Mouse (Mus musculus): Measurements from ENCODE around the gene Casc1. TPM values are rescaled to one million over a fixed set of nuclear protein-coding genes. Genes with fewer than 3 reads are reported as not detected.

The Casc1 gene
- total and polyA plus RNA-seq, 3 experiments, result 0.15 to 0.22 TPM; not detected in 1

- H3K79me2 ChIP-seq (ENCODE audit: control insufficient read depth, insufficient read depth, low read length, poor library complexity), result no peaks in the 10 kb centered on the region
- TF ChIP-seq ELF1 (IDR thresholded peaks at IDR 0.05; ENCODE audit: low read depth, low read length) (no peak), ZNF384 (IDR thresholded peaks at IDR 0.05; ENCODE audit: low read depth, low read length) (no peak), TBP (IDR thresholded peaks at IDR 0.05; ENCODE audit: low read depth, low read length) (no peak), E2F4 (IDR thresholded peaks at IDR 0.05; ENCODE audit: borderline replicate concordance, low read depth, low read length) (no peak), USF1 (IDR thresholded peaks at IDR 0.05; ENCODE audit: low read depth, low read length) (no peak), MXI1 (IDR thresholded peaks at IDR 0.05; ENCODE audit: low read depth, low read length) (no peak), BHLHE40 (IDR thresholded peaks at IDR 0.05; ENCODE audit: borderline replicate concordance, low read depth, low read length) (no peak), GATA1 (IDR thresholded peaks at IDR 0.05; ENCODE audit: low read depth, low read length) (no peak), EP300 (IDR thresholded peaks at IDR 0.05; ENCODE audit: low read depth in 1 of 2, low read length in 2 of 2) (no peak), POLR2AphosphoS2 (IDR thresholded peaks at IDR 0.05; ENCODE audit: low read length) (no peak), NELFE (IDR thresholded peaks at IDR 0.05; ENCODE audit: low read depth, low read length) (no peak), TAL1 (IDR thresholded peaks at IDR 0.05; ENCODE audit: low read length) (no peak), ZC3H11A (IDR thresholded peaks at IDR 0.05; ENCODE audit: low read depth, low read length) (no peak), TCF12 (IDR thresholded peaks at IDR 0.05; ENCODE audit: low read depth, low read length) (no peak)
Observed at GRCm38 (mm10) chr6:145140706-145141105, 70.1 kb downstream of the Casc1 start.

GRCm38 (mm10) chr6:145139776-145140475 is 70.9 kb downstream of the Casc1 start:
- H3K9me3 ChIP-seq (replicated peaks; ENCODE audit: insufficient read depth, low read length), result no peaks in the 10 kb centered on the region
- no peak for TF ChIP-seq SMC3 (IDR thresholded peaks at IDR 0.05; ENCODE audit: low read depth, low read length)
- no peak for TF ChIP-seq GATA1 (IDR thresholded peaks at IDR 0.05; ENCODE audit: low read depth, low read length)
- no peak for TF ChIP-seq MAZ (IDR thresholded peaks at IDR 0.05; ENCODE audit: low read depth, low read length)
- TF ChIP-seq CHD2 (IDR thresholded peaks at IDR 0.05; ENCODE audit: low read length), result no peak
- TF ChIP-seq MYB (IDR thresholded peaks at IDR 0.05; ENCODE audit: low read depth, low read length), result no peak
- TF ChIP-seq ETS1 (IDR thresholded peaks at IDR 0.05; ENCODE audit: low read depth, low read length), result no peak
- no peaks in the 10 kb centered on the region for H3K27me3 ChIP-seq (ENCODE audit: control insufficient read depth in 1 of 2, insufficient read depth in 2 of 2, low read length in 2 of 2)
- H3K9ac ChIP-seq (ENCODE audit: control insufficient read depth, low read depth, low read length, poor library complexity, severe bottlenecking), result no peak overlapping the region
- no peak overlapping the region for H3K27ac ChIP-seq (ENCODE audit: control insufficient read depth, low read depth, low read length)
- H3K36me3 ChIP-seq (ENCODE audit: control insufficient read depth in 1 of 2, insufficient read depth in 2 of 2, low read length in 2 of 2), result peaks cover 0 to 4% of the 10 kb centered on the region in 2 experiments; a peak in 1 of 4 replicates
- no peaks in the 10 kb centered on the region for H3K4me1 ChIP-seq (ENCODE audit: control insufficient read depth in 1 of 2, insufficient read depth in 2 of 2, low read length in 2 of 2)
- peak; percentile 6 for DNase-seq (ENCODE audit: low read depth, low spot score)
- H3K79me2 ChIP-seq (ENCODE audit: control insufficient read depth, insufficient read depth, low read length, poor library complexity), result no peaks in the 10 kb centered on the region
- no peak overlapping the region for H3K4me3 ChIP-seq (ENCODE audit: control insufficient read depth in 1 of 2, insufficient read depth in 1 of 2, low read depth in 2 of 2, low read length in 2 of 2)

More at GRCm38 (mm10) chr6:145140706-145141105, 70.1 kb downstream of the Casc1 start:
- no peak overlapping the region for H3K9ac ChIP-seq (ENCODE audit: control insufficient read depth, low read depth, low read length, poor library complexity, severe bottlenecking)
- no peaks in the 10 kb centered on the region for H3K4me1 ChIP-seq (ENCODE audit: control insufficient read depth in 1 of 2, insufficient read depth in 2 of 2, low read length in 2 of 2)
- H3K27ac ChIP-seq (ENCODE audit: control insufficient read depth, low read depth, low read length), result no peak overlapping the region
- H3K4me3 ChIP-seq (ENCODE audit: control insufficient read depth in 1 of 2, insufficient read depth in 1 of 2, low read depth in 2 of 2, low read length in 2 of 2), result no peak overlapping the region
- H3K27me3 ChIP-seq (ENCODE audit: control insufficient read depth in 1 of 2, insufficient read depth in 2 of 2, low read length in 2 of 2), result no peaks in the 10 kb centered on the region
- H3K36me3 ChIP-seq (ENCODE audit: control insufficient read depth in 1 of 2, insufficient read depth in 2 of 2, low read length in 2 of 2), result peaks cover 0 to 4% of the 10 kb centered on the region in 2 experiments; a peak in 1 of 4 replicates
- H3K9me3 ChIP-seq (replicated peaks; ENCODE audit: insufficient read depth, low read length), result no peaks in the 10 kb centered on the region
- no peak for DNase-seq (ENCODE audit: low read depth, low spot score)
